Mouse (Mus musculus) gastrocnemius, postnatal 25 days (tissue): ENCODE data around the gene Il15. TPM values are rescaled to one million over a fixed set of nuclear protein-coding genes. Genes with fewer than 3 reads are reported as not detected.

ENCODE experiments used
- DNase-seq: peaks from one replicate; pipeline ENCODE4 v3.0.0; 2022
- long read RNA-seq, 2 experiments: library from polyadenylated mRNA; stranded (forward); transcript quantifications; one replicate each; pipeline ENCODE4 v2.0.0; 2021
- total RNA-seq, 2 experiments: library from RNA; stranded (reverse); gene quantifications; 1 replicate in 1 of 2; 2 replicates in 1 of 2; pipeline ENCODE4 v1.2.3; 2021

The Il15 gene
- total RNA-seq: 1 to 10 TPM; 3.1 to 4.6 TPM
- long read RNA-seq, experiment 1: 0 reads
- long read RNA-seq, experiment 2, partial matches to known transcripts: 1 of 5 reads
- long read RNA-seq, experiment 2, other reads (novel, unspliced or antisense): 4 of 5 reads

DNA sequence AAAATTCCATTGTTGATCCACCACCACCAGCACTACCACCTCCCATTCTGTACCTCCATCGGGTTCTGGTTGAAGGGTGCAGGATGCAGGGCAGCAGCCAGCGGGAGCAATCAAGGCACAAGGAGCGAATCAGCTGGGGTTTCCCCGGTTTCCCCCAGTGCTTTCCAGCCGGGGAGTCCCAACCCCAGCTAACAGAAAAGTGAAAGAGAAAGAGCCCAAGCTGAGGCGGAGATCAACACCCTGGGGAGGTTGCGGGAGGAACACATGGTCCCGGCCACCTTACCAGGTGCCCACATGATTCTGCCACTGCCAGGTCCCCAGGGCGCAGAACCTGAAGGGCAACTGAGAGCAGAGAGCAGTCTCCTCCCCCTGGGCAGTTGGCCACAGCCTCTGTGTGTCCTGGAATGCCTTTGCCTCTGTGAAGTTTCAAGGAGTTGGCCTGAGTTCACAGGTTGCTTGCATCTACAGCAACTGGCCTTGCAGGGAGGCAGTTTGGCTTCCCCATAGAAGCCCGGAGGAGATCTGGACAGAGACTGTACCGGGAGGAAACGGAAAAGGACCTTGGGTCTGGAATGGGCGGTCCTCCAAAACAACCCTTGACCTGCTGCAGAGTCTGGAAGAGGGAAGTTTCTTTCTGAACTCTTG is at the start of gene Il15:
TSS of gene Il15 (minus strand) at position 537 of the 645 bp plus-strand sequence.
- DNase-seq: peak; percentile 68

DNA sequence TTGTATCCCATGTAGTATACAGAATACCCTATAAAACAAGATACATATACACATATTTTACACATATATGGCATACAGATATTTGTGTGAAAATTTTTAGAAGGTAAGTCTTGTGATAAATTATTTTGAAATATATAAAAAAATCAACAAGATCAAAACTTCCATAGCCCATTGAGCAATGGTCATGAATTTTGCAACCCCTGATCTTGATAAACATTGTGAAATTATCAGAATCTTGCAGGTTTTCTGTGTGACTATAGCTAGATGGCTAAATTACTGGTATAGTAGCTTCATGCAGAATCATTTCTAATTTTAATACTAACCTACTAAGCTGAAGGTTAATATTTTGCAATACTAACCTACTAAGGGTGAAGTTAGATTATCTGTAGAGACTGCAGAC is 41.9 kb upstream of the Il15 start:
- no peak for DNase-seq

DNA sequence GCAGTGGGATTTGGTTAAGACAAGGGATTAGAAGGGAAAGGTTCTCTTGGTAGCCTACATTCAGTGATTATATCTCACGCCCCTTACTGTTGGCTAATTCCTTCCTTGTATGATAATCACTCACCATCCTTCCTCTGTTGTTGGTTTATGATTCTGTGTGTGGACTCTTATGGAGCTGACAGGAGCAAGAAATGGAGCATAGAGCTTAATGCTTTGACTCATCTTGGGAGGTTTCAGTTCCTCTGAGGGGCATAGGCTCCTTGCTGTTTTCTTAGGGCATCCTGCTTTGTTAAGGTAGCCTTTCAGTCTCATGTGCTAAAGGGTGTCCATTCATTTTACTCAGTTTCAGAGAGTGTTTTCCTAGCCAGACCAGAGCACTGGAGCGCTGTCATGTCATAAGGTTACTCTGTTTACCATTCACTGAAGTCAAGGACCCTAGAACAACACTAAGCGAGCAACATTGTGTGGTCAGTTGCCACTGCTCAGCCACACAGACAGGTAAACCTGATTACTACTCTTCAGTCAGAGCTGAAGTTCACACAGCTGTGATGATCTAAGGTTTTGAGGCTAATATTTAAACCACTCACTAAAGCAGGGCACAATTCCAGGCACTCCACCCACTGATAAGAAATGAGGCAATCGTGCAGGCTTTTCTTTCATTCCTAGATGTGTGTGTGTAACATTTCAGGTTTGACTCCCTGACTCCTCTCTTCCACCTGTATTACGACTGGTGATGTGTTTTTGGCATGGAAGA is 13.7 kb upstream of the Il15 start:
- no peak for DNase-seq

DNA sequence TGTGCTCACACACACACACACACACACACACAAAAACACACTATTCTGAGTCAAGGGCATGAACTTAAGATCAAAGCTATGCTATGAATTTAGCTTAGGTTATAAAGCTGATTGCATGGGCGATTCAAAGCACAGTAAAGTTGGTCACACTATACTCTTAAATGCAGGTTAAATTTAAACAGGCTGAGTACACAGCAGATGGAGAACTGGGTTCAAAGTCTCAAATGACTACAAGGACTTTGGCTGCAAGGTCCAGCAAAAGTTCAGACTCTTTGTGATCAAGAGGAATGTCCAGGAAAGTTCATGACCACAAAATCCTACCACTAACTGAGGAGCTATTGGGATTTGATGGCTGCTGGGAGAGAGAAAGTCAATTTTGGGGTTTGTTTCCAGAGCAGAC is 12.5 kb upstream of the Il15 start:
- no peak for DNase-seq

DNA sequence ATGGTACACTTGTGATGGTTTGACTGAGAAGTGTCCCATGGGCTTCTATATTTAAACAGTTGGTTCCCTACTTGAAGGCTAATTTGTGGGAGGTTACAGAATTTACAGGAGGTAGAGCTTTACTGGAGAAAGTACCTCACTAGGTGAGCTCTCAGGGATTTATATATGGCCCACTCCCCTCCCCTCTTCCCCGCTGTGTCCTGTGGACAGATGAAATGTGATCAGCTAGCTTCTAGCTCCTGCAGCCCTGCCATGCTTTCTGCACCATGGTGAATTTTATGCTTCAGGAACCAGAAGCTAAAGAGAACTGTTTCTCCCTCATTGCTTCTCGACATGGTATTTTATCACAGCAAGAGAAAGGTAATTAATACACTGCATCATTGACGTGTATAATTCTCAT is 7.1 kb upstream of the Il15 start:
- no peak for DNase-seq

DNA sequence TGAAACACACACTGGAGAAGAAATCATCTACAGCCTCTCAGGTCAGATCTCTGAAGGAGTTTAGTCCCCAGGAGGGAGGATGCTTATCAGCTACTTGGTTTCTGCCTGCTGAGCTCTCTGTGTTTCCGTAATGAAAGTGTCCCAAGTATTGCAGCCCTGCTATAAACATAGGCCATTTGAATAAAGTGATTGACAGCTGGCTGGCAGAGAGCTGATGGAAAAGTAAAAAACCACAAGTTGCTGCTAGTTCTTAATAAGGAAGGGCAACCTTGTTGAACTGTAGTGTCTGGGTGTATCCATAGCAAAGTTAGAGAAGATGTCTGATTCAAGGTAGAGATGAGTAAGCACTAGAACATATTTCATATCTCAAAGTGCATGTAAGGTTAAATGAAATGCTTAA is 4.0 kb upstream of the Il15 start:
- no peak for DNase-seq

DNA sequence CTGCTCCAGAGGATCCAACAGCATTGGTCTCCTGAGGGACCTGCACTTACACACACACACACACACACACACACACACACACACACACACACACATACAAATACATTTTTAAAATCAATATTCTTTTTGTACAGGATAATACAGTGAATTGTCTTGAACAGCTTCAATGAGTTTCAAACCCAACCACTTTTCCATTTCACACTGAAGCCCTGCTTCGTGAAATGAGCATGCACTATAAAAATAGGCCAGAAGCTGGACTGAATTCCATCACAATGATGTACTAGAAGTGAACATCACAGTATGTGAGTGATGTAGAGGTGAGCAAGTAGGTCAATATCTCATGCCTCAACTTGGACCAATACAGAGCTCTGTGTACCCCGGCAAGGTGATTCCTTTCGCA is 1.0 kb upstream of the Il15 start:
- DNase-seq: no peak

DNA sequence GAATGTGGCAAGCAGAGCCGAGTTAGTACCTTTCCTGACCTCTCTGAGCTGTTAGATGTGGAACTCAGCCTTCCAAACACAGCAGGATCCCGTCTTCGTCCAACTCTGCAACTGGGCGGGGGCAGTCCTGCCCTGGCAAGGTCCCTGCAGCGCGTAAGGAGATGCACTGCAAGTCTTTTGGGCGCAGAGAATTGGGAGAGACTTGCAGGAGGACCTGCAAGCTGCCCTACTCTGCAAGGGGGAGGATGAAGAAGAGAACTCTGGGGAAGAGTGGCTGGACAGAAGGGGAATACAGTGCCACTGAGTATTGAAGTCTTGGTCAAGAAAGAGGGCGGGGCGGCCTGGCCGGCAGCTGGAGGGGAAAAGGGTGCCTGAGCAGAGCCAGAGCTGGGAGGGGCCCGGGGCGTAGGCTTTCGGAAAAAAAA is 749 bp downstream of the Il15 start:
- peak; percentile 68 for DNase-seq

DNA sequence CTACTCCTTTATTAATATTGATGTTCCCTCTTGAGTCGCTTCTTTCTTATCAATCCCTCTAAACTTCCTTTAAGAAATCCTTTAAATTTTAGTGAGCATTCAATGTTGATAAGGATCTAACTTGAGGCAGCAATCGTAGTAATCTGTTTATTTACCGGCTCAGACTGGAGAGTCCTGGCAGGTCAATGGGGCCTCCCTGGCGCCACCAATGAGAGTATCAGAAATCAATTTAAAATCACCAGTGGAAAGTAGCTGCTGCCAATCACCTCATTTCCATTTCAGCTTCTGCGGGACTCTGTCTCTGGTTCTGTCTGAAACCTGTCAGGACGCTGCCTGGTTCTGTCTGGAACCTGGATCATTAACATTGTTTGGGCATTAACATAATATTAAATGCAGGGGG is 1.5 kb downstream of the Il15 start:
- DNase-seq: no peak

DNA sequence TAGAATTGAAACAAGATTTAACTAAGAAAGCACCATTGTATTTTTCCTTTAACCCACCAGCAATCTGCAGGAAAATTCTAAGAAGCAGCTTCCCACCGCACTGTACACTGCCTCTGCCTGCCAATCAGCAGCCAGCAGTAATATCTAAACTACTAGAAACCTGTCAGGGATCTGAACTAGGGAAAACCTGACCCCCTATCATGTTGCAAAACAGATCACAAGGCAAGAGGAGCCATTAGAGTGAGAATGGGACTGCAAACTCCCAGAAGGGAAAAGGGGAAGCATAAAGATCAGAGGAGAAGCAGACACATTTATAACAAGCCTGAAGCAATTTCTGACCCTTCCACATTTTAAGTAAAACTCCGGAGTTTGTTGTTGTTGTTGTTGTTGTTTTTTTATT is 2.0 kb downstream of the Il15 start:
- no peak for DNase-seq

DNA sequence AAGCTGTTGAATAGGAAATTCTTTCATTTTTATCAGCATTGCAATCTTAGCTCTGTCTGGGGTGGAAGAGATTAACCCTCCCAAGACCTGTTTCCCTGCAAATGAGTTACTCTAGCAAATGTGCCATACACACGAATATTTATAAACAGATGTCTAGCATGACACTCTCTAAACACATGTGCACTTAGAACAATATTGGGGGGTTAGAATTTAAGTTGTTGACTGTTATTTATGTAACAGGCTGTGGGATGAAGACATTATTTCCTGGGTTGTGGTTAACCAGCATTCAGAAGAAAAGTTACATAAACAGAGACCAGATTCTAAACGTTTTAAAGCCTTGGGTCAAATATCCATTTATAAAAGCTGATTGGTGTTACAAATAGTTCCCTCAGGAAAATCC is 2.6 kb downstream of the Il15 start:
- no peak for DNase-seq

DNA sequence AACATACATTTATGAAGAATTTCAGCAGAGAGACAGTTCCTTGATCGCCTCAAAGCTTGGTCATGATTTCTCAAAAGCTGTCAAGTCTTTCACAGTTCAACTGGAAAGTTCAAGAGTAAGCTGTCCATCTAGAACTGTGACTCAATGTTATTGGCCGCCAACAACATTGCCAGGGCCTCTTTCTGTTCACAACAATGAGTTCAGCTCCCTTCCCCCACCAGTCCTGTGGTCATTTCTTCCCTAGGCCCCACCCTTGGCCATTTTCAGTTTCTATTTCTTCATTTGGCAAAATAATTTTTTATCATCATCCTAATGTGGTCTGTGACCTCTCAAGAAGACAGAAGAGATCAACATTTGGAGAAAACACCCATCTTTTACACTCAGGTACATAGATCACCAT is 4.5 kb downstream of the Il15 start:
- DNase-seq: no peak

DNA sequence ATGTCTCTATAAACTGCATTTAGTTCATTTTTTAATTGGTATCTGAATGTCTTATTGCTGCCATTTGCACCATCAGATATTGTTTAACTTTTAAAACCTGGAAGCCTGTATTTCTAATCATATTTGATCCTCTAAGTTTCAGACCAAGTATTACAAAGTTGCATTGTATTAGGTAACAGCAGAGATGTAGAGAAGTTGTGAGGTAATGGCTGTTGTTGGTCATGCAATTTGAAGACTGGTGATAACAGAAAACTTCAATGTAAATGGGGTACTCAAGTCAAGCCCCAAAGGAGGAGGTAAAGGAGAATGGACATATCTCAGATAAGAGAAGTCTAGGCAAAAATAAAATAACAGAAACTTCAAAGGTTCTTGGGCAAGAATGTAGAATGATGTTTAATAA is 11.8 kb downstream of the Il15 start:
- no peak for DNase-seq

DNA sequence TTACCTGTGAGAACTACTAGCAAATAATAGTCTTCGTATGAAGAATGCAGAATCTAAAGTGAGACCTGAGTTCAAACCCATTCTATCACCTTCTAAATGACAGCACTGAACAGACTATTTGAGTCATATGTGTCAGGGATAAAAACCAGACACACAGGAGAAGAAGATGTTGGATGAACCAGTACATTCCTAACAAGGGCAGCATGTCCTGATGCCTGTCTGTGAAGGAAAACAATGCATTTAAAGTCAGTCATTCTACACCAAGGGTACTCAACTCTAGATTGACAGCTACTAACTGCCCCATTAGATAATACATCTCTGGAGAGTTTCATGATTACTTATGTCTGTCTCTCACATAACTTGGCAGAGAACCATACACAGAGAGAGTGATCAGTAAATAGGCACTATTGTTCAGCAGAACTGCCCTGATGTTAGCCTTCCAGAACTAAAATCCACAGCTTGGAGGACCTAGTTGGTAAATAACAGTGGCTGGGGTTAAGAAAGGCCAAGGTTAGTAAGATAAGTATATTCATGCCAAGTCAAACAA is 14.6 kb downstream of the Il15 start:
- no peak for DNase-seq

DNA sequence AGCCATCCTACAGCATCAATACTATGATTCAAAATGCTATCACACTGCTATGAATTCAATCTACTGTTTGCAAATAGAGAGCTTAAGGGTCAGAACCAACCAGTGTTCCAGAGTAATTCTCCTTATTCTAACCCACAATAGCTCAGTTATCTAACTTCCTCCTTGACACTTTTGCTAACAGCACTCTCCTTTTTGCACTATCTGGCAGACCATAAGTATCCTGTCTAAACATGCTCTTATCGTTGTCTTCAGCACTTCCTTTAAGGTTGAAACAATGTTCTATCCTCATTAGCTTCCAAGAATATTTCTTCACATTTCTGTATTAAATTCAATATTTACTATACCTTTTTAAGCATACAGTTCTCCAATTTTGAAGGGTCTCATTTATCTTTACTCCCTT is 15.4 kb downstream of the Il15 start:
- DNase-seq: no peak

DNA sequence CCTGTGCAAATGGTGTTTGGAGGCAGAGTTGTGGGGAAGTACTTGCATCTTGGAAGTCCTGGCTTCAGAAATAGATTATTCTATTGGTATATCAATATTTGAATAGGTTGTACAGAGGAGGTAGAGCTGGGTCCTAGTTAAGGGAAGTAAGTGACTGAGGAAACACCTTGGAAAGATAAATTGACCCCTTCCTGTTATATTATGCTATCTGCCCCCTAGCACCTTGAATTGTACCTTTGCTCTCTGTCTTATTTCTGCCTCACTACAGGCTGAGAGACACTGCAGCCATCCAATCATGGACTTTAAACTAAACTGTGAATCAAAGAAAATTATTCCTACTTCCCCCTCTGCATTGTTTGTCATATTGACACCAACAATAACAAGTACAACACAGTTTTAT is 17.2 kb downstream of the Il15 start:
- DNase-seq: no peak

DNA sequence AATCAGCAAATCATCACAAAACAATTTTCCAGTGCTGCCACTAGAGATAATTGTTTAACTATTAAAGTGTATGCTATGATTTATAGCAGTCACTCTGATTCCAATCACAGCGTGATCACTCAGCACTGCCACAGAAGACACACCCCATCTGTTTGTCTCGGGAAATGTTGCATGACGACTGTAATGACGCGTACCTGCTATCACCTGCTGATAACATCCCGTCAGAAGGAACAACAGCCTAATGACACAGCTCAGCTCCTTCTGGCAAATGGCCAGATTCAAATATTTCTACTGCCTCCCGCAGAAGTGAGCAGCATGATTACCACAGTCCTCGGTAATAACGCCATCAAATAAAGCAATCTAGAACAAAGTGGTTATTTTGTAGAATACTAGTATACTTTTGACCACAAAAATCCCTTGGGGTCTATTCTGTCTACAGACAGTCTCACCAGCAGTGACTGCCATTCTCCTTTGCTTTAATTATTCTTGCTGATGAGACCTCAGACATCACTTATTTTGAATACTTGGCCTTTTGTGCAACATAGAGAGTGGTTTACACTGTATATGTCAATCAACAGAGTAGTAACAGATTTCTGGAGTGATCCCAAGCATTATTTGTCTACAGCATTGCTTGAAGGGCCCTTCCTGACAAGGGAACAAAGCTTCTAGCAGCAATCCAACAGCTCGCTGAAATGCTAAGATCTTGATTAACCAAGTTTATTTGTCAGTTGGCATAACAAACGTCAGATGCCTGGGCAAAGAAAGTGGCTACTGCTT is 18.4 kb downstream of the Il15 start:
- no peak for DNase-seq

DNA sequence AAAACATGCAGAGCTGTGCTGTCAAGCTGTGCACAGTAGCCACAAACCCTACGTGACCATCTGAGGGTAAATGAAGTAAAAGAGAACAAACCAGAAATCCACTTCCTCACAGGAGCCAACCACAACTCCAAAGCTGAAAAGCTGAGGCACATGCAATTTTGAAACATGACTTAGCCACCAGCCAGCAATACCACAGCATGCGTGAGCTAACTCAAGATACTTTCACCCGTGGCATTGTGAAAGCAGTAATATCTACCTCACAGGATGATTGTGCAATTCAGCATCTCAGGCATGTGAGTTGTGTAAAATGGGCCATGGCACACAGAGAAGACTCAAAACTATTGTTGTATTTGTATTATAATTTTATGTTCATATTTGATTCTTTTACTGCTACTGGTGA is 19.7 kb downstream of the Il15 start:
- no peak for DNase-seq

DNA sequence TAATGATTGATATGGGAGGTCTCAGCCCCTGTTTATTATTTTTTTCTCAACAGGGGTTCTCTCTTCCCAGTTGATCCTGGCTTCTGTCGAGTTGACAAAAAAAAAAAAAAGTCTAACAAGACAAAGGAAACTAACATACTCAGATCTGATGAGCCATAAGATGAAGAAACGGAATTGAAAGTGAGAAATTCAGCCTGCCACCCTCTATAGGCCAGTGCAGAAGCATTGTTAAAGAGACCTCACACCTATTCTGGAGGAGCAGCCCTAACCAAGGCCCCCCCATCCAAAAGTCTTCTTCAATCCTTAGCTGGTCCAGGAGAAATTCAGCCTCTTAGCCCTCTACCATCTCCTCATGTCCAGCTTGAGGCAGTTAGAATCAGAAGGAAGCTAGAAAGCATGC is 20.7 kb downstream of the Il15 start:
- no peak for DNase-seq

DNA sequence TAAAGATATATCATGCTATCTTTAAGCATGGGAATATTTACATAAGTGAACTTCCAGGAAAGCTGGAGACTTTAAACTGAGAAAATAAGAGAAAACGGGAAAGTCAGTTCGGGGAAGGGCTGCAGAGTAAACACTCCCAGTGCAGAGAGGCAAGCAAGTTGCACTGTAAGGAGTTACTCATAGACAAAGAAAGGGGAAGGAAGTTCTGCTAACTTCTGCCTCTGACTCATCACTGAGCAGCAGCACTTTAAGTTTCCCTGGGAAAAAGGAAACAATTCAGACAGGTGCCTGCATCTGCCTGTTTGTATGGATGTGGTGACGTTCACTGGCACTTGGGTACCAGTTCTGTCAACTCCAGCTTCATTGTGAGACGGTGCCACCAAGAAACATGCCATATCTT is 28.6 kb downstream of the Il15 start:
- DNase-seq: no peak

DNA sequence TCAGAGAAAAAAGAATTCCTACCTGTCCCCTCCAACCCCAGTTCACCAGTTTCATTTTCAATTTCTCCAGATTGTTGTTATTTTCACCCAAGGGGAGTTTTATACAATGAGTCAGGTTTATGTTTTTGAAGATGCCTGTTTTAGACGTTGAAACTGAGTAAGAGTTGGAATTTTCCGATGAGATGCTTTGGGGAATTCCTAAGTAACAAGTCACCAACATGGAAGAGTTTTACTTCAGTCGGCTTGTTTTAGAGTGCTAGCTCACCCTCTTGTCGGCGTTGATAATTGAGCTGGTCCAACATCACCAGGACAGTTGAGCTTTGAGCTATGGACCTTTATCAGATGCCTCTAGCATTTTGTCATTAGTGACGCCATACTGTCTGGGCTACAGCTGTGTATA is 30.2 kb downstream of the Il15 start:
- no peak for DNase-seq

DNA sequence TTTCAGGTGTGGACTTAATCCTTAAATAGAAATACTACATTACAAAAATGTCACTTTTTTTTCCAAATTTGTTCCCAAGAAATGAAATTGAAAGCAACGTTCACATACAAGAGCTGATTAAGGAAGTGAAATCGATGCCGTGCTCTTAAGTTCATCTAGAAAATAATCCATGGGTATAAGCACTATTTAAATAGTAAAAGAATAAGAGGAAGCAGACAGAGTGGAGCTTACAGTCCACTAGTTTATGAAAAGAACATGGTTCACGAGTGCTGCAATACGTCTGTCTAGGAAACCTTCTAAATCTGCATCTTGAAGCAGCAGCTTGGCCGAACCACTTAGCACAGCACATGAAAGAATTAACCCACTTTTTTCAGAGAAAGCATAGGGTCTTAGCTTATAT is 32.4 kb downstream of the Il15 start:
- DNase-seq: no peak

DNA sequence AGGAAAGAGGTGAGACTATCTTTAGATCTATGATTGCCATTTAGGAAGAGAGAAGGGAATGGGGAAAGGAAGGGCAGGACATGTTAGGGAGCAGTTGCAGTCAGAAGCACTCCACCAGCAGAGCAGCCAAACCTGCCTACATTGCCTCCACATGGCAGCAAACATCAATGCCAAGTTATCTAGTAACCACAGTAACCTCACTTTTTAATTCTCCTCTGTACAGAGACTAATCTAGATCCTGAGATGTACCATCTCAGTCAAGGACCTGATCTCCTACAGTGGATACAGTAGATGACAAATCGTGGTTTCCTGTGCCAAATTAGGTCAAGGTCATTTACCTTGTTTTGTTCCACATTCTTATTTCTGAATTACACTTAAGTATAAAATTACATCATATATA is 42.0 kb downstream of the Il15 start:
- DNase-seq: no peak
